Mouse (Mus musculus): Measurements from ENCODE around the gene Ube2k. TPM values are rescaled to one million over a fixed set of nuclear protein-coding genes. Genes with fewer than 3 reads are reported as not detected.
A peak's percentile ranks its signal among the peaks of the same experiment; 100 is the strongest.

Gene Ube2k
- polyA plus RNA-seq (2015; fragmentation: Nextera tagmentation; extraction: Ambion mirVana), result 204 and 218 TPM in 2 replicates

DNA sequence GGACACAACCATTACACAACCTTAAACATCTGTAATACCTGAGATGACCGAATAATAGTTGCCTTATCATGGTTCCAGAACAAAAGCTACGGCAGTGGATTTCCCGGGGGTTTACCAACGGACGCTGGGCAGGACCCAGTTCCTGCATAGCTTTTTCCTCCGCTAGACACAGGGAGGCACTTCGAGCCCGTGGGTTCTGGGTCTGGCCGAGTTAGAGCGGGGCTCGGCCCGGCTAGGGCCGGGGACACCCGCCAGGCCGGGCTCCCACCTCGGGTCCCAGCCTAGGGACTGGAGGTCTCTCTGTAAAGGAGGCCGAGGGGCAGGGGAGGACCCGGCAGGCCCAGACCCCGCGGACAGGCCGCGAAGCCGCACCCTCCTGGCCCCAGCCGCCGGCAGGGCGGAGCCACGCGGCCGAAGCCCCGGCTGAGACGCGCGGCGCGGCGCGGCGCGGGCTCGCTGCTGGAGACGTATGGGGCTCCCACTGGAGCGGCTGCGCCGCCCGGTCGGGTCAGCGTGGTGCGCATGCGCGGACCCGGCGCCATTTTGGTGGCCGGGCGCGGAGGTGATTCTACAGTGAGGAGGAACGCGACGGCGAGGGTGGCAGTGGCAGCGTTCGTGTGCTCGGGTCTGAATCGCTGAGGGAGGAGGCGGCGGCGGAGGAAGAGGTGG is at the start of gene Ube2k, which contains the start of gene Smim14:
TSS of gene Ube2k (plus strand) at position 483 of the 669 bp plus-strand sequence.
TSS of gene Smim14 (minus strand) at position 434 of the 669 bp plus-strand sequence.
- ATAC-seq (ENCODE audit: low read depth), result peak; percentile 95
- peak within 1 kb of the TSS; percentile 80 for H3K4me2 ChIP-seq
- peak within 1 kb of the TSS; percentile 97 for H3K9ac ChIP-seq
- H3K4me1 ChIP-seq (replicated peaks), result peaks cover 33% of the 10 kb centered on the region
- H3K9me3 ChIP-seq, result no peaks in the 10 kb centered on the region
- under 1% methylated on average over 66 of the region's 66 CpGs for WGBS
- H3K27me3 ChIP-seq, result no peaks in the 10 kb centered on the region
- H3K36me3 ChIP-seq, result no peaks in the 10 kb centered on the region
- peak within 1 kb of the TSS; percentile 99 for H3K27ac ChIP-seq (replicated peaks)
- peak within 1 kb of the TSS; percentile 94 for H3K4me3 ChIP-seq

DNA sequence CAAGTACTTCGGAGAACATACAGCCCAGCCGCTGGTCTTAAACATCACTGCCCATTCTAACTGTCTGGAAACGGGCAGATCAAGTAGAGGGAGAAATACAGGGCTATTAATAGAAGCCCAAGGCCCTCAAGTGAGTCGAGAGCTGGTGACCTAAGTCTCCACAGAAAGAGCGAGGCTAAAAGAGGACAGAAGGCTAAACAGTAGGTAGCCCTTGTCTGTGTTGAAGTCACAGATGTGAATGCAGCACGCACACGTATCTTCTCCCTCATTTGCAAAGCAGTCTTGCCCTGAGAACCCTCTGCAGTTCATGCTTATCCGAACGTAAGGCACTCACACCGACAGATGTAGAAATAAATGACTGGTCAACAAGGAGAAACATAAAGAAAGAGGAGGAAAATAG is 49.7 kb upstream of the Ube2k start:
- peaks cover 31% of the 10 kb centered on the region for H3K4me1 ChIP-seq (replicated peaks)
- WGBS, result 86% methylated on average over 10 of the region's 10 CpGs
- no peak overlapping the region for H3K4me2 ChIP-seq
- H3K4me3 ChIP-seq, result no peak overlapping the region
- H3K27ac ChIP-seq (replicated peaks), result no peak overlapping the region
- no peak for ATAC-seq (ENCODE audit: low read depth)
- no peaks in the 10 kb centered on the region for H3K27me3 ChIP-seq
- H3K9ac ChIP-seq, result no peak overlapping the region
- H3K9me3 ChIP-seq, result no peaks in the 10 kb centered on the region
- H3K36me3 ChIP-seq, result no peaks in the 10 kb centered on the region

GRCm38 (mm10) chr5:65488725-65489124 is 48.3 kb upstream of the Ube2k start:
- Histone ChIP-seq H3K36me3 (no peaks in the 10 kb centered on the region), H3K27me3 (no peaks in the 10 kb centered on the region), H3K4me3 (no peak overlapping the region), H3K4me1 (replicated peaks) (peaks cover 38% of the 10 kb centered on the region), H3K9me3 (no peaks in the 10 kb centered on the region), H3K9ac (0 out of 2 replicates have a peak overlapping the region, but pooled peaks have one; percentile 22), H3K4me2 (no peak overlapping the region), H3K27ac (replicated peaks) (no peak overlapping the region)
- no peak for ATAC-seq (ENCODE audit: low read depth)
- 81% methylated on average over 7 of the region's 7 CpGs for WGBS

GRCm38 (mm10) chr5:65489830-65490229 is 47.2 kb upstream of the Ube2k start:
- 83% methylated on average over 4 of the region's 4 CpGs for WGBS
- no peak for ATAC-seq (ENCODE audit: low read depth)
- peaks cover 38% of the 10 kb centered on the region for H3K4me1 ChIP-seq (replicated peaks)

GRCm38 (mm10) chr5:65491767-65492715 is 45.0 kb upstream of the Ube2k start:
- H3K4me1 ChIP-seq (replicated peaks), result peaks cover 38% of the 10 kb centered on the region
- peak; percentile 87 for ATAC-seq (ENCODE audit: low read depth)
- peak overlapping the region; percentile 83 for H3K4me2 ChIP-seq
- peak overlapping the region; percentile 89 for H3K4me3 ChIP-seq
- WGBS, result under 1% methylated on average over 57 of the region's 57 CpGs
- H3K9ac ChIP-seq, result peak overlapping the region; percentile 97
- H3K27ac ChIP-seq (replicated peaks), result peak overlapping the region; percentile 98
- H3K27me3 ChIP-seq, result no peaks in the 10 kb centered on the region
- H3K9me3 ChIP-seq, result no peaks in the 10 kb centered on the region
- H3K36me3 ChIP-seq, result no peaks in the 10 kb centered on the region

More at GRCm38 (mm10) chr5:65489830-65490229, 47.2 kb upstream of the Ube2k start:
- Histone ChIP-seq H3K27me3 (no peaks in the 10 kb centered on the region), H3K4me2 (no peak overlapping the region), H3K4me3 (no peak overlapping the region), H3K9me3 (no peaks in the 10 kb centered on the region), H3K36me3 (no peaks in the 10 kb centered on the region), H3K9ac (no peak overlapping the region), H3K27ac (replicated peaks) (no peak overlapping the region)

DNA sequence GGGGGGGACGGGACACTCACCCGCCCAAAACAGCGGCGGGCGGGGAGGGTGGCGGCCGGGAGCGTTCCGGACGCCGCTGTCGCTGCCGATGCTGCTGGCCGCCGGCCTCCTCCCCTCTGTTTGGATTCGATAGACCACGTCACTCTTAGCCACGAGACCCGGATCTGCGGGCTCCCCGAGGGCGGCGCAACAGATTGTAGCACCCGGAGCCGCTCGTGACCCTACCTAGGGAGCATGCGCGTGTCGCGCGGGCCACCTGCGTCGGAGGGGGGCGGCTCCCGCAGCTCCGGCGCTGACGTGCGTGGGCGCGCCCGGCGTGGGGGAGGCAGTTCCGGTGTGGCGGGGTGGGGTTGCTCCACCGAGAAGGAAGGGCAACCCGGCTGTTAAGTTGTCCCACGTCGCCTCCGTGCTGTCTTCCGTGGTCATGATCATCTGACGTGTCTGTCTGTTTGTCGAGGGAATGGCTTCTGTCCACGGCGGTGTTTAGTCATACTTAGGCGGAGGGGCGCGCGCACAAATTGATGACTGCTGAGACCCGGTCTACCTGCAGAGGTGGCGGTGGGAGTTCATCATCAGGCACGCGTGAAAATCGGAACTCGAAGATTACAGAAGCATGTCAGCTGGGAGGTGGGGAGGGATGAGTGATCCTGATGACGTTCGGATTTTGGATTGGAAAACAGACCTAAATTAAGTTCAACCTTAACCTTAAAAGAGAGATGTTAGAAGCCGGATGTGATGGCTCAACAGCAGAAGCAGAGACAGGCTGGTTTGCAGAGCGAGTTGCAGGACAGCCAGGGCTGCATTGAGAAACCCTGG is 44.1 kb upstream of the Ube2k start, which contains the start of gene Gm43552:
TSS of gene Gm43552 (minus strand) at position 118 of the 816 bp plus-strand sequence.
- peak within 1 kb of the TSS; percentile 98 for H3K27ac ChIP-seq (replicated peaks)
- 1% methylated on average over 62 of the region's 69 CpGs for WGBS
- peak within 1 kb of the TSS; percentile 89 for H3K4me3 ChIP-seq
- H3K9ac ChIP-seq, result peak within 1 kb of the TSS; percentile 97
- H3K4me1 ChIP-seq (replicated peaks), result peaks cover 38% of the 10 kb centered on the region
- H3K36me3 ChIP-seq, result no peaks in the 10 kb centered on the region
- peak within 1 kb of the TSS; percentile 83 for H3K4me2 ChIP-seq
- ATAC-seq (ENCODE audit: low read depth), result peak; percentile 96
- no peaks in the 10 kb centered on the region for H3K9me3 ChIP-seq
- no peaks in the 10 kb centered on the region for H3K27me3 ChIP-seq

DNA sequence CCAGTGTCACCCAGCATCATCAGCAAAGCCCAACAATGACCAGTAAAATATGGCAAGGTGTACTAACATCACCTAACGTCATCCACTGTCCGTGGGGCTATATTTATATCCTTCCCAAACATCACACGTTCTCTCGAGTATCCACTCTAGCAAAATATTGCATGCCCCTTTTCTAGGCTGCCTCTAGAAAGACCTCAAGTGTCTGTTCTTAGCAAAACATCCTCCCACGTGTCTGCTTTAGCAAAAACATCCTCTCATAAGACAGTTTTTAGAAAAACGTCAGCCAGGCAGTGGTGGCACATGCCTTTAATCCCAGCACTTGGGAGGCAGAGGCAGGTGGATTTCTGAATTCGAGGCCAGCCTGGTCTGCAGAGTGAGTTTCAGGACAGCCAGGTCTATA is 36.8 kb upstream of the Ube2k start:
- no peaks in the 10 kb centered on the region for H3K36me3 ChIP-seq

GRCm38 (mm10) chr5:65501407-65501806 is 35.6 kb upstream of the Ube2k start:
- Histone ChIP-seq H3K9me3 (no peaks in the 10 kb centered on the region), H3K4me2 (no peak overlapping the region), H3K4me1 (replicated peaks) (no peaks in the 10 kb centered on the region), H3K36me3 (no peaks in the 10 kb centered on the region), H3K27me3 (no peaks in the 10 kb centered on the region), H3K9ac (no peak overlapping the region), H3K4me3 (no peak overlapping the region), H3K27ac (replicated peaks) (no peak overlapping the region)
- ATAC-seq (ENCODE audit: low read depth), result no peak
- whole genome bisulfite sequencing, result 94% methylated on average over 9 of the region's 9 CpGs

More for the DNA sequence above, 36.8 kb upstream of the Ube2k start:
- no peak for ATAC-seq (ENCODE audit: low read depth)
- no peaks in the 10 kb centered on the region for H3K27me3 ChIP-seq
- H3K9me3 ChIP-seq, result no peaks in the 10 kb centered on the region
- H3K9ac ChIP-seq, result no peak overlapping the region
- no peak overlapping the region for H3K4me3 ChIP-seq
- 86% methylated on average over 7 of the region's 7 CpGs for WGBS
- no peak overlapping the region for H3K4me2 ChIP-seq
- no peaks in the 10 kb centered on the region for H3K4me1 ChIP-seq (replicated peaks)
- no peak overlapping the region for H3K27ac ChIP-seq (replicated peaks)

- H3K9me3 ChIP-seq, result no peaks in the 10 kb centered on the region
- no peak for ATAC-seq (ENCODE audit: low read depth)
- peak overlapping the region; percentile 42 for H3K4me2 ChIP-seq
- H3K9ac ChIP-seq, result no peak overlapping the region
- H3K4me3 ChIP-seq, result no peak overlapping the region
- no peak overlapping the region for H3K27ac ChIP-seq (replicated peaks)
- H3K4me1 ChIP-seq (replicated peaks), result no peaks in the 10 kb centered on the region
- 8% methylated on average over 8 of the region's 8 CpGs for WGBS
- H3K36me3 ChIP-seq, result no peaks in the 10 kb centered on the region
- no peaks in the 10 kb centered on the region for H3K27me3 ChIP-seq
Measured at GRCm38 (mm10) chr5:65505786-65506185, 31.2 kb upstream of the Ube2k start.

DNA sequence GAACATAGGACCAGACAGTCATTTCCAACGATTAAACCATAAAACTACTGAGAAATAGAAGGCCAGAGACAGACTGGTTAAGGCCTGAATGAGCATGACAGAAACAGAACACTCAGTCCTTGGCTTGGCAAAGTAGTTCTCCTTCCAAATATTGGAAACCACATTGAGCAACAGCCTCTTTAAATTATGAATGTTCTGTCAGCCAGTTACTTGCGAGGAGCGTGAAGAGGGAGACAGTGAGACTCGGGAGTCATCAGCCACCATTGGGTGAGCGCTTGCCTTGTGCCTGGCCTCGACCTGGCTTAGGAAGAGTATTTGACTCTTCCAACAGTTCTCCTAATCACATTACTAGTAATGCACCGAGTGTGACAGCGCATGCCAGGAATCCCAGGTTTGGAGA is 28.6 kb upstream of the Ube2k start:
- 87% methylated on average over 8 of the region's 8 CpGs for WGBS
- Histone ChIP-seq H3K27me3 (no peaks in the 10 kb centered on the region), H3K9me3 (no peaks in the 10 kb centered on the region)

DNA sequence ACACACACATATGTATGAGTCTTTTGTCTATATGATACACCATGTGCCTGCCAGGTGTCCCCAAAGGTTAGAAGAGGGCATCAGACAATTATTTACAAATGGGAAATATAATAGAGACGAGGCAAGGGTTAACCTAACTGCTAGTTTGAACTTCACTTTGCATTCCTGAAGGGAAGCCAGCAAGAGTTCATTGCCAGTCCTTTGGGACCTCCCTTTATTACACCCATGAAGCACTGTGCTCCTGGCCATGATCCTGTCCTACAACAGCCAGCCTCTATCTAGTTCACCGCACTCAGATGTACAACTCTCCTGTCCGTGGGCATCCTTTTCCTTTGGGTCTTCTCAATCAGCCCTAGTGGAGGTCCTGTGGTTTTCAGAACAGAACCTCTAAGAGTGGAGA is 23.5 kb upstream of the Ube2k start:
- Histone ChIP-seq H3K27me3 (no peaks in the 10 kb centered on the region), H3K27ac (replicated peaks) (no peak overlapping the region), H3K9ac (no peak overlapping the region), H3K4me3 (no peak overlapping the region), H3K36me3 (no peaks in the 10 kb centered on the region), H3K9me3 (no peaks in the 10 kb centered on the region), H3K4me2 (no peak overlapping the region), H3K4me1 (replicated peaks) (no peaks in the 10 kb centered on the region)
- no peak for ATAC-seq (ENCODE audit: low read depth)
- WGBS, result 78% methylated on average over 3 of the region's 3 CpGs

More for the DNA sequence above, 28.6 kb upstream of the Ube2k start:
- H3K36me3 ChIP-seq, result no peaks in the 10 kb centered on the region
- H3K27ac ChIP-seq (replicated peaks), result no peak overlapping the region
- no peak overlapping the region for H3K9ac ChIP-seq
- no peak for ATAC-seq (ENCODE audit: low read depth)
- no peak overlapping the region for H3K4me3 ChIP-seq
- H3K4me2 ChIP-seq, result no peak overlapping the region
- no peaks in the 10 kb centered on the region for H3K4me1 ChIP-seq (replicated peaks)

Measured in neural tube, embryonic 13.5 days (tissue).